Mouse (Mus musculus): Measurements from ENCODE around the gene Grin2b. TPM values are rescaled to one million over a fixed set of nuclear protein-coding genes. Genes with fewer than 3 reads are reported as not detected.

Gene Grin2b
- polyA plus RNA-seq, 1 experiment from 2014 or later = 2.8 TPM

DNA sequence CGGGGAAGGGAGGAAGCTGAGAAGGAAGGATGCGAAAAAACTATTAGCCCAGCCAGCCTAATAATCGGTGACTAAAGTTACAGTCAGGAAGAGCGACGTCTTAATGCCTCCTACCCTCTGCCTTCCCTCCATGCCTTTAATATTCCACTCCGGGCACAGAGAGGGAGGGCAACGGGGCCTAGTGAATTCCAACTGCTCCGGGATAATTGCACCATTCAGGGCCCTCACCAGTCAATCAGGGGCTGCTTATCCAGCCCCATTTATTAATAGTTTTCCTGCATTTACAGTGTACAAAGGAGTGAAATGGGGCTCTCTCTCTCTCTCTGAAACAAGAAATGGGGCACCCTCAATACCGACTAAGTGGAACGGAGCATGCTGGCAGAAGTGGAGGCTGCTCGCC, 11.2 kb downstream of the Grin2b start:
- Histone ChIP-seq H3K9me3 (no peaks in the 10 kb centered on the region), H3K36me3 (no peaks in the 10 kb centered on the region), H3K27ac (no peak overlapping the region), H3K9ac (no peak overlapping the region), H3K4me1 (no peaks in the 10 kb centered on the region), H3K4me3 (no peak overlapping the region), H3K27me3 (no peaks in the 10 kb centered on the region), H3K4me2 (no peak overlapping the region)
- 83% methylated on average over 11 of the region's 11 CpGs for WGBS
- ATAC-seq (ENCODE audit: borderline replicate concordance, extremely low read depth, low FRiP score, low TSS enrichment) = no peak

- Histone ChIP-seq H3K9me3 (no peaks in the 10 kb centered on the region), H3K4me3 (no peak overlapping the region), H3K4me2 (no peak overlapping the region), H3K27me3 (no peaks in the 10 kb centered on the region), H3K9ac (no peak overlapping the region), H3K27ac (no peak overlapping the region), H3K36me3 (no peaks in the 10 kb centered on the region), H3K4me1 (no peaks in the 10 kb centered on the region; the same call in 1 of the 2 replicates)
- 47% methylated on average over 9 of the region's 9 CpGs for WGBS
- ATAC-seq (ENCODE audit: borderline replicate concordance, extremely low read depth, low FRiP score, low TSS enrichment) = no peak
Observed at GRCm38 (mm10) chr6:136153444-136153843, 19.9 kb downstream of the Grin2b start.

DNA sequence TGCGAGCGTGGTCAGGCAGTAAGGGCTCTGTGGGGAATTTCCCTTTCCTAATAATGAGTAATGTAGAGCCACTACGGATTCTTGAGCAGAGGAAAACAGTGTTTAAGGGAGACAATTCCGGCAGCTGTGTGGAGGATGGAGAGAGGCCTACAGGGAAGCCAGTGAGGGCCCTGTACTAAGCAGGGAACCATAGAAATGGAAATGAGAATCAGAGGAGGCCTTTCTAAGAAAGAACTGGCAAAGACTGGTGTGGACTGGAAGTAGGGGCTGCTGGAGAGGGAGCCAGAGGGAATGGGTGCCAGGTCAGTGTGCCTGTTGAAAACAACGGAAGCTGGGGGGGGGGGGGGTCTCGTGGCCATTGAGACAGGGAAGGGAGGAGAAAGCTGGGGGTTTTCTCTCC, 23.2 kb downstream of the Grin2b start:
- no peaks in the 10 kb centered on the region for H3K36me3 ChIP-seq
- no peaks in the 10 kb centered on the region for H3K27me3 ChIP-seq
- H3K4me1 ChIP-seq = no peaks in the 10 kb centered on the region; the same call in 1 of the 2 replicates
- H3K9ac ChIP-seq = no peak overlapping the region
- no peak overlapping the region for H3K4me2 ChIP-seq
- 66% methylated on average over 5 of the region's 6 CpGs for WGBS
- ATAC-seq (ENCODE audit: borderline replicate concordance, extremely low read depth, low FRiP score, low TSS enrichment) = no peak
- H3K9me3 ChIP-seq = no peaks in the 10 kb centered on the region
- no peak overlapping the region for H3K4me3 ChIP-seq
- no peak overlapping the region for H3K27ac ChIP-seq

DNA sequence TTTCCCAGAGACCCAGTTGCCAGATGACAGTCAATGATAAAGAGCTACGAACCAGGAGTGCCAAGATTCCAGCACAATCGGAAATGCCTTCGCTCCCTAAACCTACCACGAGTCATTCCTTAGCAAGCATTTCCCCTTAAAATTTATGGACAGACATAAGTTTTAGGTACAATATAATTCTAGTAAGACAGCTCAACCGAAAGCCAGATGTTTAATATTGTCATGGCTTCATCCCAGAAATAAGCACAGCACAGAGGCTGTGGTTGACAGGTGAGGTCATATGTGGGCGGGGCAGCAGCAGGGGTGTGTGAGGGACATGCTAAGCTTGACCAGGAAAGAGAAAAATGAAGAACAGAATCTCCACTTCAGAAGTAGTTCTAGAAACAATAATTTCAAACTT, 33.3 kb downstream of the Grin2b start:
- no peak for ATAC-seq (ENCODE audit: borderline replicate concordance, extremely low read depth, low FRiP score, low TSS enrichment)
- 81% methylated on average over 6 of the region's 6 CpGs for WGBS
- Histone ChIP-seq H3K9ac (no peak overlapping the region), H3K27me3 (no peaks in the 10 kb centered on the region), H3K4me2 (no peak overlapping the region), H3K36me3 (no peaks in the 10 kb centered on the region), H3K9me3 (no peaks in the 10 kb centered on the region), H3K4me1 (no peaks in the 10 kb centered on the region), H3K27ac (no peak overlapping the region), H3K4me3 (no peak overlapping the region)

DNA sequence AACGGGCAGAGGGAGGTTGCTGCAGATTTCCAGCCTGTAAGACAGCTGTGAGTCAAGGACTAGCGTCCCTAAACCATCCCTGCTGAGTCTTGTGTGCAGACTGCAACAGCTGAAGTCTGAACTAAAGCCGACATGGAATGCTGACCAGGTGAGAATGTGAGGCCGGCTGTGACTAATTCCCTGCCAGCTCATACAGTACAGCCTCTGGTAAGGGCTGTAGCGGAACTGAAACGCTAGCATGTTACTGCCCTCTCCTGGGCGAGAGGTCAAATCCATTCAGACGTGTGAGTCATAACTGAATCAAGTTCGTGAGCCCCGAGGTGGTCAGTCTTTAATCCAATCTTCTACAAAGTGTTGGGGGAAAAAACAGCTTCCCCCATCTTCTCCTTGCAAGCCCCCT, 42.9 kb downstream of the Grin2b start:
- Histone ChIP-seq H3K27me3 (no peaks in the 10 kb centered on the region), H3K9me3 (no peaks in the 10 kb centered on the region), H3K27ac (no peak overlapping the region), H3K4me2 (no peak overlapping the region), H3K4me3 (no peak overlapping the region), H3K36me3 (no peaks in the 10 kb centered on the region), H3K9ac (no peak overlapping the region), H3K4me1 (no peaks in the 10 kb centered on the region)
- ATAC-seq (ENCODE audit: borderline replicate concordance, extremely low read depth, low FRiP score, low TSS enrichment) = peak; percentile 52
- 15% methylated on average over 10 of the region's 10 CpGs for WGBS

DNA sequence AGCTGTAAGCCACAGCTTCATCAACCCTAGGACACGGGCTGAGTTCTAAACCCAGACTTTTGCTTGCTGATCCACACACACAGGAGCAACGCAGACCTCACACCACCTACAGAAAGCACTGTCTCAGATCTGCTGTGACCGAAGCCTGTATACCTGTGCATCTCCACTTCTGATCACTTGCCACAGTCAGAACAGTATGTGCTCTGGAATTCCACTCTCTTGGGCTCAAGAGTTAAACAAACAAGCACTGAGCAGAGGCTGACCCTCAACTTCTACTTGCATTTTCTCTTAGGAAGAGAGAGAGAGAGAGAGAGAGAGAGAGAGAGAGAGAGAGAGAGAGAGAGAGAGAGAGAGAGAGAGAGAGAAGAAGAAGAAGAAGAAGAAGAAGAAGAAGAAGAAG, 50.7 kb downstream of the Grin2b start:
- H3K9ac ChIP-seq = no peak overlapping the region
- H3K9me3 ChIP-seq = no peaks in the 10 kb centered on the region
- no peak overlapping the region for H3K4me3 ChIP-seq
- H3K27me3 ChIP-seq = no peaks in the 10 kb centered on the region
- H3K36me3 ChIP-seq = no peaks in the 10 kb centered on the region
- H3K27ac ChIP-seq = no peak overlapping the region
- H3K4me1 ChIP-seq = no peaks in the 10 kb centered on the region
- 61% methylated on average over 3 of the region's 3 CpGs for WGBS
- ATAC-seq (ENCODE audit: borderline replicate concordance, extremely low read depth, low FRiP score, low TSS enrichment) = no peak
- no peak overlapping the region for H3K4me2 ChIP-seq

DNA sequence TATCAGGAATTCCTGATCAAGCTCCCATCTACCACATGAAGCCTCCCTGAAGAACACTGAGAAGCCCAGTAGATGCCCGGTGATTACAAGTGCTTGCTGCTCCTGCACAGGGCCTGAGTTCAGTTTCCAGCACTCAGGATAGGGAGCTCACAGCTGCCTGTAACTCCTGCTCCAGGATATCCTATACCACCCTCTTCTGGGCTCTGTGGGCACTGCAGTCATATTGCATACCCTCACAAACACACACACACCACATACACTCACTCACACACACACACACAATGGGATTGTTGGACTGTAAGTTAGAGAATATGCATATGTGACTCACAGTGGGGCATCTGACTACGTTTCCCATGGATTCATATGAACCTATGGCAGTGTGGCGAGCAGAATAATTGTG, 55.9 kb downstream of the Grin2b start:
- no peaks in the 10 kb centered on the region for H3K36me3 ChIP-seq
- ATAC-seq (ENCODE audit: borderline replicate concordance, extremely low read depth, low FRiP score, low TSS enrichment) = no peak
- 90% methylated on average over 3 of the region's 3 CpGs for WGBS
- H3K4me1 ChIP-seq = no peaks in the 10 kb centered on the region
- no peak overlapping the region for H3K4me2 ChIP-seq
- no peaks in the 10 kb centered on the region for H3K9me3 ChIP-seq
- no peak overlapping the region for H3K27ac ChIP-seq
- H3K4me3 ChIP-seq = no peak overlapping the region
- no peaks in the 10 kb centered on the region for H3K27me3 ChIP-seq
- H3K9ac ChIP-seq = no peak overlapping the region

- H3K9ac ChIP-seq = no peak overlapping the region
- 61% methylated on average over 6 of the region's 6 CpGs for WGBS
- no peak for ATAC-seq (ENCODE audit: borderline replicate concordance, extremely low read depth, low FRiP score, low TSS enrichment)
- no peaks in the 10 kb centered on the region for H3K4me1 ChIP-seq
- no peaks in the 10 kb centered on the region for H3K9me3 ChIP-seq
- no peak overlapping the region for H3K4me3 ChIP-seq
- H3K27me3 ChIP-seq = no peaks in the 10 kb centered on the region
- H3K4me2 ChIP-seq = no peak overlapping the region
- H3K27ac ChIP-seq = no peak overlapping the region
- no peaks in the 10 kb centered on the region for H3K36me3 ChIP-seq
Observed at GRCm38 (mm10) chr6:136113639-136114410, 59.5 kb downstream of the Grin2b start.

DNA sequence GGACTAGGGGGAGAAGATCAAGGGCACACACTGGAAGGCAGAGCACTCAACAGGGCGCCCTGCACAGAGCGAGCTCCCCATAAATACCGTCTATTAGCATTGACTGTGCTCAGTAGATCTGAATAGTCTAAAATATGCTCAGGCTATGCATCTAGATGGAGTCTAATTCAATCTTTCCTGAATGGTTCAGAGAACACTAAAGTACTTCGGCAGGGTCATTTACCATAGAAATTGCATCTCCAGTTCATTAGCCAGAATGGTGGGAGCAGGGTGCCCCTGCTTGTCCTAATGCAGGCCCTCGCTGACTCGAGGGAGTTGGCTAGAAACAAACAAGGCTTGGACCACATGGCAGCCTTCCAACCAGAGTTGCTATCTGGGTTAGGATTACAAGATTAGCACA, 64.1 kb downstream of the Grin2b start:
- H3K4me1 ChIP-seq = no peaks in the 10 kb centered on the region
- H3K9me3 ChIP-seq = no peaks in the 10 kb centered on the region
- H3K27me3 ChIP-seq = no peaks in the 10 kb centered on the region
- no peak overlapping the region for H3K27ac ChIP-seq
- H3K36me3 ChIP-seq = no peaks in the 10 kb centered on the region
- no peak overlapping the region for H3K4me2 ChIP-seq
- no peak overlapping the region for H3K4me3 ChIP-seq
- 72% methylated on average over 6 of the region's 6 CpGs for WGBS
- H3K9ac ChIP-seq = no peak overlapping the region
- ATAC-seq (ENCODE audit: borderline replicate concordance, extremely low read depth, low FRiP score, low TSS enrichment) = no peak

DNA sequence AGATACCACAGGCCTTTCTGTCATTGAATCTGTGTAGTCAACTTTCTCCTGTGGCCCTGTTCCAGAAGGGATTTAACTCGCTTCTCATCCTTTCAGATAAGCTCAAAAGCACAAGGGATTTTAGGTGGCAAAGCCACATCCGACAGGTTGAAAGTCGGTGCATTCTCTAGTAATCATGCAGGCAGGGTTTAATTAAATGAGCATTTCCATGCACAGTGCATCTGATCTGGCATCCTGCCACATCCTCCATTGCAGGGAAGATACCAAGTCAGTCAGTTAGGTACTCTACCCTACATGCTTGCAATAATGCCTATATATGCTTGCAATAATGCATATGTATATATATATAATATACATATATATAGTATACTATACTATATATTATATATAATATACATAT, 64.8 kb downstream of the Grin2b start:
- H3K27me3 ChIP-seq = no peaks in the 10 kb centered on the region
- H3K9me3 ChIP-seq = no peaks in the 10 kb centered on the region
- H3K4me3 ChIP-seq = no peak overlapping the region
- ATAC-seq (ENCODE audit: borderline replicate concordance, extremely low read depth, low FRiP score, low TSS enrichment) = no peak
- no peak overlapping the region for H3K4me2 ChIP-seq
- H3K4me1 ChIP-seq = no peaks in the 10 kb centered on the region
- WGBS = 84% methylated on average over 3 of the region's 3 CpGs
- H3K27ac ChIP-seq = no peak overlapping the region
- no peak overlapping the region for H3K9ac ChIP-seq
- H3K36me3 ChIP-seq = no peaks in the 10 kb centered on the region

GRCm38 (mm10) chr6:136105221-136105620, 68.1 kb downstream of the Grin2b start:
- no peaks in the 10 kb centered on the region for H3K4me1 ChIP-seq
- no peaks in the 10 kb centered on the region for H3K27me3 ChIP-seq
- H3K27ac ChIP-seq = no peak overlapping the region
- H3K36me3 ChIP-seq = no peaks in the 10 kb centered on the region
- no peak overlapping the region for H3K9ac ChIP-seq
- H3K9me3 ChIP-seq = no peaks in the 10 kb centered on the region
- H3K4me2 ChIP-seq = no peak overlapping the region
- H3K4me3 ChIP-seq = no peak overlapping the region
- ATAC-seq (ENCODE audit: borderline replicate concordance, extremely low read depth, low FRiP score, low TSS enrichment) = no peak
- 61% methylated on average over 2 of the region's 2 CpGs for WGBS

DNA sequence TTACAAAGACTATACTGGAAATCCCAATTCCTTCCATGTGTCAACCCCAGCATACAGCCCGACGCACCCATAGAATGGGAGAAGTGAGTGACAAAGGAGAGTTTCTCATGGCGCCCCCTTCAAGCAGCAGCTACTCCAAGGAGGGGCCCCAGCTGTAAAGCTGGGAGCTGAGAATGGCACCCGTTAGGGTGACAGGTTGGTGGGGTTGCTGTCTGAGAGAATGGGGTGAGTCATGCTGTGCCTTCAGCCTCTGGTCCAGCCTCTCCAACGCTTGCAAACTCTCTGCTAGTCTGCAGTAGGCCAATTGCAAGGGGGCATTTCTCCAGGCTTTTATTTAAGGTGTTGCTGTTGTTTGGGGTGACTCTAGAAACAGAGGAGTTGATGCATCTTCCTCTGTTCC, 73.1 kb downstream of the Grin2b start:
- 80% methylated on average over 5 of the region's 5 CpGs for WGBS
- Histone ChIP-seq H3K9me3 (no peaks in the 10 kb centered on the region), H3K27me3 (no peaks in the 10 kb centered on the region), H3K4me3 (no peak overlapping the region), H3K9ac (no peak overlapping the region), H3K4me2 (no peak overlapping the region), H3K36me3 (no peaks in the 10 kb centered on the region), H3K27ac (no peak overlapping the region), H3K4me1 (no peaks in the 10 kb centered on the region)
- ATAC-seq (ENCODE audit: borderline replicate concordance, extremely low read depth, low FRiP score, low TSS enrichment) = no peak

DNA sequence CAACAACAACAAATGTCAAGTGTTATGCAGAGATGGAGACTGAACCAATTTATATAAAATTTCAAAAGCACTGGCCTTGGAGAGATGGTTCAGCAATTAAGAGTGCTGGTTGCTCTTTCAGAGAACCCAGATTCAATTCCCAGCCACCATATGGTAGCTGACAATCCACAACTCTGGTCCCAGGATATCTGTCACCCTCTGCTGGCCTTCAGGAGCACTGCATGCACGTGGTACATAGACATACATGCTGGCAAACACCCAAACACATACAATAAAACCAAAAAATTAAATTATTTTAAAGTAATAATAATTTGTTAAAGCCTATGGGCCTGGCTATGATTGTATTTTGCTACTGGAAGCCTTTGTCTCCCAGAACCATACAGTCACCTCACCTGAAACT, 77.0 kb downstream of the Grin2b start:
- no peaks in the 10 kb centered on the region for H3K36me3 ChIP-seq
- H3K27ac ChIP-seq = no peak overlapping the region
- H3K27me3 ChIP-seq = no peaks in the 10 kb centered on the region
- no peak for ATAC-seq (ENCODE audit: borderline replicate concordance, extremely low read depth, low FRiP score, low TSS enrichment)
- H3K4me2 ChIP-seq = no peak overlapping the region
- no peaks in the 10 kb centered on the region for H3K9me3 ChIP-seq
- H3K4me3 ChIP-seq = no peak overlapping the region
- WGBS = 28% methylated on average over 1 of the region's 1 CpGs
- H3K4me1 ChIP-seq = no peaks in the 10 kb centered on the region
- no peak overlapping the region for H3K9ac ChIP-seq

Data from lung, embryonic 15.5 days (tissue).